Mouse (Mus musculus) cerebellum, adult 2 months (tissue): ENCODE measurements around the gene Abcc9.

Source experiments
- CTCF ChIP-seq: fragments of 200-500 bp; IDR thresholded peaks from 2 replicates; pipeline ENCODE4 v1.5.1; 2011; ENCODE audit warnings: low read depth, mild to moderate bottlenecking, control low read depth, low read length, moderate library complexity, borderline replicate concordance; ENCODE audit not compliant: insufficient read depth
- POLR2A ChIP-seq: fragments of 200-500 bp; IDR thresholded peaks from 2 replicates; pipeline ENCODE4 v1.6.1; 2011; ENCODE audit warnings: low read length, control low read depth, borderline replicate concordance; ENCODE audit not compliant: insufficient read depth

- TF ChIP-seq POLR2A (no peak), CTCF (no peak)
Observed at GRCm38 (mm10) chr6:142635185-142635583, 66.9 kb downstream of the Abcc9 start.
